Mouse (Mus musculus) cerebellum, postnatal 25 days (tissue): ENCODE data around the gene Susd4.

ENCODE experiments used
- DNase-seq, 2 experiments: peaks; one replicate each; pipeline ENCODE4 v3.0.0; 2021; ENCODE audit warnings: mixed read lengths in 2 of 2

Susd4 gene

GRCm38 (mm10) chr1:182788896-182789295 lies 25.2 kb downstream of the Susd4 start:
- DNase-seq = no peak

GRCm38 (mm10) chr1:182792521-182793071 lies 28.9 kb downstream of the Susd4 start:
- peak; percentile 55 to 78 for DNase-seq

- no peak for DNase-seq
These were observed 30.6 kb downstream of the Susd4 start for GRCm38 (mm10) chr1:182794221-182794620.

GRCm38 (mm10) chr1:182794628-182795027 lies 31.0 kb downstream of the Susd4 start:
- no peak for DNase-seq

- DNase-seq = peak; percentile 70 to 76
These were observed 33.4 kb downstream of the Susd4 start for GRCm38 (mm10) chr1:182797048-182797447.

GRCm38 (mm10) chr1:182801590-182801989 lies 37.9 kb downstream of the Susd4 start:
- no peak for DNase-seq

- no peak for DNase-seq
These were observed 39.2 kb downstream of the Susd4 start for GRCm38 (mm10) chr1:182802891-182803290.

- peak in 1 of 2 experiments; percentile 35 for DNase-seq
These were observed 50.3 kb downstream of the Susd4 start for GRCm38 (mm10) chr1:182813991-182814390.

- no peak for DNase-seq
These were observed 50.9 kb downstream of the Susd4 start for GRCm38 (mm10) chr1:182814566-182814965.

GRCm38 (mm10) chr1:182817106-182817505 lies 53.4 kb downstream of the Susd4 start:
- DNase-seq = no peak

GRCm38 (mm10) chr1:182817624-182818023 lies 54.0 kb downstream of the Susd4 start:
- DNase-seq = no peak

GRCm38 (mm10) chr1:182818931-182819330 lies 55.3 kb downstream of the Susd4 start:
- DNase-seq = no peak

- no peak for DNase-seq
These were observed 59.1 kb downstream of the Susd4 start for GRCm38 (mm10) chr1:182822729-182823128.

GRCm38 (mm10) chr1:182823723-182824421 lies 60.2 kb downstream of the Susd4 start:
- peak in 1 of 2 experiments; percentile 16 for DNase-seq

- no peak for DNase-seq
These were observed 62.9 kb downstream of the Susd4 start for GRCm38 (mm10) chr1:182826557-182826956.

- no peak for DNase-seq
These were observed 74.4 kb downstream of the Susd4 start for GRCm38 (mm10) chr1:182838061-182838460.

GRCm38 (mm10) chr1:182839332-182839929 lies 75.8 kb downstream of the Susd4 start:
- DNase-seq = no peak

GRCm38 (mm10) chr1:182840011-182840410 lies 76.4 kb downstream of the Susd4 start:
- DNase-seq = no peak

GRCm38 (mm10) chr1:182840606-182841005 lies 76.9 kb downstream of the Susd4 start:
- no peak for DNase-seq

- no peak for DNase-seq
These were observed 85.9 kb downstream of the Susd4 start for GRCm38 (mm10) chr1:182849556-182849955.

GRCm38 (mm10) chr1:182850080-182850479 lies 86.4 kb downstream of the Susd4 start:
- DNase-seq = no peak

GRCm38 (mm10) chr1:182852158-182852557 lies 88.5 kb downstream of the Susd4 start:
- DNase-seq = no peak

GRCm38 (mm10) chr1:182856636-182857035 lies 93.0 kb downstream of the Susd4 start:
- no peak for DNase-seq

GRCm38 (mm10) chr1:182861671-182862358 lies 98.2 kb downstream of the Susd4 start:
- peak; percentile 33 to 43 for DNase-seq
